Mouse (Mus musculus) hindbrain, embryonic 12.5 days (tissue): ENCODE measurements at regions not wholly inside any gene's neighbourhood (a gene's known extent, or its start where the extent isn't known, plus 50 kb on each side); places are given as distances from the start of the nearest gene placed in this dataset.
A peak's percentile ranks its signal among the peaks of the same experiment; 100 is the strongest.

Experiments used
- ATAC-seq: fragments of 200-750 bp; cut with Nextera tagmentation; 2 replicates; pipeline ENCODE4 v1.8.0; 2017; ENCODE audit warnings: moderate TSS enrichment; ENCODE audit not compliant: low FRiP score
- H3K27ac ChIP-seq: fragments of 300-500 bp; sonication (generic); 2 replicates; pipeline ENCODE4 v1.5.1; 2016; ENCODE audit warnings: mild to moderate bottlenecking
- H3K27me3 ChIP-seq: fragments of 300-500 bp; sonication (generic); 2 replicates; pipeline ENCODE4 v1.6.1; 2016; ENCODE audit warnings: mild to moderate bottlenecking
- H3K36me3 ChIP-seq: fragments of 300-500 bp; sonication (generic); 2 replicates; pipeline ENCODE4 v1.6.1; 2016; ENCODE audit warnings: mild to moderate bottlenecking
- H3K4me1 ChIP-seq: fragments of 300-500 bp; sonication (generic); 2 replicates; pipeline ENCODE4 v1.6.1; 2016
- H3K4me2 ChIP-seq: fragments of 300-500 bp; sonication (generic); replicated peaks from 2 replicates; pipeline ENCODE4 v1.6.1; 2016; ENCODE audit warnings: mild to moderate bottlenecking
- H3K4me3 ChIP-seq: fragments of 300-500 bp; sonication (generic); 2 replicates; pipeline ENCODE4 v1.5.1; 2016; ENCODE audit warnings: mild to moderate bottlenecking
- H3K9ac ChIP-seq: fragments of 300-500 bp; sonication (generic); 2 replicates; pipeline ENCODE4 v1.6.1; 2016; ENCODE audit warnings: mild to moderate bottlenecking, moderate library complexity
- H3K9me3 ChIP-seq: fragments of 300-500 bp; sonication (generic); replicated peaks from 2 replicates; pipeline ENCODE4 v1.6.1; 2016; ENCODE audit warnings: mild to moderate bottlenecking
- WGBS: fragments of 180-500 bp; shearing (Covaris S2); methylation state at CpG from one replicate; pipeline ENCODE4 v1.1.7; 2016; 5-methylcytosine and 5-hydroxymethylcytosine counted together

DNA sequence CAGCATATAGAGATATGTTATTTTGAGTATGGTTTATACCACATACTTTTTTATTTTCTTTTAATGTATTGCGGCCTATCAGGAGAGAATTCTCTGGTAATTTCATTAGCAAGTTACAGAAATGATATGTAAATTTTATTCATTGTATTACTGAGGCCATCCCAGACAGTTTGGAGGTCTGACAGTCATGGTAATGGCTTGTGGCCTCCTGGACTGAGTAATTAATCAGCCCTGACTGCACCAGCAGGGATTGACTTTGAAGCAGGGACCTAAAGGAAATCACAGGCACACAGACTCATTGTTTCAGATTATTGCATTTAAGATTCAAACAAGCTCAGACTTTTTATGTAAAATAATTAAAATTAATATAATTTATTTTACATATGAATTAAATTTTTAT is 435.9 kb upstream of the Siglech start:
- 61% methylated on average over 1 of the region's 1 CpGs for WGBS
- Histone ChIP-seq H3K27ac (no peak overlapping the region), H3K9me3 (no peaks in the 10 kb centered on the region), H3K4me1 (no peaks in the 10 kb centered on the region), H3K4me3 (no peak overlapping the region), H3K27me3 (no peaks in the 10 kb centered on the region), H3K36me3 (no peaks in the 10 kb centered on the region), H3K9ac (no peak overlapping the region), H3K4me2 (no peak overlapping the region)
- peak; percentile 94 for ATAC-seq

DNA sequence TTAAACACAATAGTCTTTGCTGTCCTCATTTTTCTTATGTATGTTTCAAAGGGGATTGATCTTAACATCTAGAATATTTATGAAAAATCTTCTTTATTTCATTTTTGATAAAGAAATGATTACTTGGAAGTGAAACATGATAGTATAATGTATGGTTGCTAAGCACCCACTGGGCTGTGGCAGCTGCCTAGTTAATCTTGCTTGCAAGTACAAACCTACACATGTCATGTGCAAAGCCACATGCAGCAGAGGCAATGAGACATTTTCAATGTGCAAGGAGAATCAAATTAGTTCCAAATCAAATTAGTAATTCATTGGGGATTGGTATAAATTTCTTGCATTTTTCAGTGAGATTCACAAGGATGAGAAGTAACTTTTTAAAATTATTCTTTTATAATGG is 428.1 kb upstream of the Siglech start:
- Histone ChIP-seq H3K27me3 (no peaks in the 10 kb centered on the region), H3K4me2 (no peak overlapping the region), H3K36me3 (no peaks in the 10 kb centered on the region), H3K9ac (no peak overlapping the region), H3K4me1 (0 out of 2 replicates have a peak, but pooled peaks cover 2% of the 10 kb centered on the region), H3K4me3 (no peak overlapping the region), H3K27ac (no peak overlapping the region), H3K9me3 (no peaks in the 10 kb centered on the region)
- peak; percentile 81 for ATAC-seq
